Mouse (Mus musculus): Measurements from ENCODE around the gene Acbd3. TPM values are rescaled to one million over a fixed set of nuclear protein-coding genes. Genes with fewer than 3 reads are reported as not detected.

The Acbd3 gene
- total RNA-seq, 2 experiments from 2014 or later: 9.6 to 16.4 TPM

- ATAC-seq (replicated peaks; ENCODE audit: low FRiP score, poor library complexity, severe bottlenecking): no peak
Measured at GRCm38 (mm10) chr1:180757252-180757955, 31.6 kb downstream of the Acbd3 start.

DNA sequence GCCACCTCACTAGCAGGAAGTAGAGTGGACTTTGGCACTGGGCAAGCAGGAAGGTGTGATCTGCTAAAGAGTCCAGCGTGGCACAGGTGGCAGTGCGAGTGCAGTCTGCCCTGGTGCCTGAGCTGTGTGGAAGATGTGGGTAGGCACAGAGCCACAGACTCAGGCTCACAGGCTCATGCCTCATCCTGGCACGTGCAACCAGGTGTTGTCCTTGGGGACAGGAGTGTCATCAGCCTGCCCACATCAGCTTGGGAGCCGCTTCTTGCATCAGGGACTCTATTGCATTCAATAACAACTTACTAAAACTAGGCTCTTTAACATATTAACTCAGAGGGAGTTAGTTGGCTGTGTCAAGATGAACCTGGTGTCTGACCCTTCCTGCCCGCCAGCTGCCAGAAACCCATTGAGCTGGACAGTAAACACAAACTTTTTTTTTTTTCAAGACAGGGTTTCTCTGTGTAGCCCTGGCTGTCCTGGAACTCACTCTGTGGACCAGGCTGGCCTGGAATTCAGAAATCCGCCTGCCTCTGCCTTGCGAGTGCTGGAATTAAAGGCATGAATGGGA is 32.2 kb downstream of the Acbd3 start:
- no peak; the same call in 1 of the 2 replicates for ATAC-seq (replicated peaks; ENCODE audit: low FRiP score, poor library complexity, severe bottlenecking)

GRCm38 (mm10) chr1:180762180-180762579 is 36.3 kb downstream of the Acbd3 start:
- no peak for ATAC-seq (replicated peaks; ENCODE audit: low FRiP score, poor library complexity, severe bottlenecking)

GRCm38 (mm10) chr1:180762679-180763078 is 36.8 kb downstream of the Acbd3 start:
- ATAC-seq (replicated peaks; ENCODE audit: low FRiP score, poor library complexity, severe bottlenecking): no peak

- 0 out of 2 replicates have a peak, but pooled peaks have one; percentile 28 for ATAC-seq (replicated peaks; ENCODE audit: low FRiP score, poor library complexity, severe bottlenecking)
Measured at GRCm38 (mm10) chr1:180763307-180763706, 37.5 kb downstream of the Acbd3 start.

DNA sequence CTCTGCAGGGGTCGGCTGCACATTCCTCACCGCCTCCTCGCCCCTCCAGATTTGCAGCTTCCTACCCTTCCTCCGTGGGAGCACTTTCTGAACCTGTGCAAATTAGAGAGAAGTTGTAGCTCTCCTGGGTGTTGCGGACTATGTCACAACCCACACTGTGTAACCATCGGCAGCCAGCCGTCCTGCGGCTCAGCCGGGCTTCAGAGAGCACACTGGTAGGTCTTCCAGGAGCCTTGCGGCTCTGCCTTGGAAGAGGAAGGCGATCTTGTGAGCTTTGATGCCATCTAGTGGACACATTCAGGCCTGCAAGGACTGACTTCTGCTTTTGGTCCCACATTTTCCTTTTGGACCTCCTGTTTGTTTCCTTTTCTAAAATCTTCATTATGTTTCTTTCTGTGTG is 38.0 kb downstream of the Acbd3 start:
- peak; percentile 85 for ATAC-seq (replicated peaks; ENCODE audit: low FRiP score, poor library complexity, severe bottlenecking)

GRCm38 (mm10) chr1:180765393-180765792 is 39.5 kb downstream of the Acbd3 start:
- no peak for ATAC-seq (replicated peaks; ENCODE audit: low FRiP score, poor library complexity, severe bottlenecking)

- ATAC-seq (replicated peaks; ENCODE audit: low FRiP score, poor library complexity, severe bottlenecking): no peak
Measured at GRCm38 (mm10) chr1:180766557-180766956, 40.7 kb downstream of the Acbd3 start.

- ATAC-seq (replicated peaks; ENCODE audit: low FRiP score, poor library complexity, severe bottlenecking): no peak
Measured at GRCm38 (mm10) chr1:180767541-180768333, 41.9 kb downstream of the Acbd3 start.

DNA sequence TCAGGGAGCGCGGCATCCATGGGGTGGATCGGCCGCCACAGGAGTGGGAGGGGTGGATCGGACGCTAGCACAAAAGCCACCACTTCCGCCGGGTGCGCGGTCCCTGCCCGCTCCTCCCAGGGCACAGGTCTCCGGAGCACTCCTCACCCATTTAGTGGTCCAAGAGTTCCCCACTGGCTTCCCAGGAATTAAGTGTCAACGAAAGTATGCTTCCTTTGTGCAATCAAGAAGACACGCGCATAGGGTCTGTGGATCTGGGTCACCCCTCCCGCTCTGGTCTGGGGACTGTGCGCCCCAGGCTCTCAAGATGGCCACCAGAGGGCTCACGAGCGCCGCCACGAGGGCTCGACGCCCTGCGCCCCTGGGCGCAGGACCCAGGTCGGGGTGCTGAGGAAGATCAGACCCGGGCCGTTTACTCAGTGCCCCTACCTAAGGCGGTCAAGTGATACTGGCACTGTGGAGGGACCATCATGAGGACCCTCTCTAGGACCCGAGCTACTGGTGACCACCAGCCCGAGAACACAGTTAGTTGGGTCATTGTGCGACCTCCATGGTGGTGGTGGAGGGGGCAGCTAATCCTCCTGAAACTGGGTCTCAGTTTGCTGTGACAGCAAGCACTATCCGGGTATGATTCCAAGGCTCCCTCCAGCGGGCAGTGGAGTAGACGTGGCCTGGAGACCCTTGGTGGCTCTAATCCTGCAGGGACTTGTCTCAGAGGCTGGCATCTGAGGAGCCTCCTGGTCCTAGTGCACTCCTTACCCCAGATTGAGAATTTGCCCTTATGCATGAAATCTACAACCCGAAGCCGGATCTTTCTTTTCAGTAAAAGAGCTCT is 42.7 kb downstream of the Acbd3 start:
- peak; percentile 56; the same call in 1 of the 2 replicates for ATAC-seq (replicated peaks; ENCODE audit: low FRiP score, poor library complexity, severe bottlenecking)

DNA sequence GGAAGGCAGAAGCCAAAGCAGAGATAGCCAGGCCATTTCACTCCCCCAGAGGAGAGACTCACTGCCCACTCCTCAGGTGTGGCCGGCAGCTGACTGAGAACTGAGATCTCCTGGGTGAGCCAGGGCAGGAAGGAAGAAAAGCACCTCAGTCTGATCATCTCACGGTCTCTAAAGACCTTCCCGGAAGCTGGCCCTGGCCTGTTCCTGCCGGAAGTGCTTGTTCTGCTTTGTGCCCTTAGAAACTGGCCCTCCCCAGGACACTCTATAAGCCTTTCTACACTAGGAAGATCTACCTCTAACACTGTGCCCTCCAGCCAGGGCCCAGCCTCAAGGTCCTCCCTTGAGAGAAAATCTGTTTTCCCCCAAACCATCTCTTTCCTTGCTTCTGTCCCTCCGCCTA is 45.5 kb downstream of the Acbd3 start:
- no peak for ATAC-seq (replicated peaks; ENCODE audit: low FRiP score, poor library complexity, severe bottlenecking)

GRCm38 (mm10) chr1:180771722-180772121 is 45.9 kb downstream of the Acbd3 start:
- ATAC-seq (replicated peaks; ENCODE audit: low FRiP score, poor library complexity, severe bottlenecking): no peak

GRCm38 (mm10) chr1:180772291-180772690 is 46.4 kb downstream of the Acbd3 start:
- no peak for ATAC-seq (replicated peaks; ENCODE audit: low FRiP score, poor library complexity, severe bottlenecking)

GRCm38 (mm10) chr1:180774664-180775063 is 48.8 kb downstream of the Acbd3 start:
- ATAC-seq (replicated peaks; ENCODE audit: low FRiP score, poor library complexity, severe bottlenecking): no peak

DNA sequence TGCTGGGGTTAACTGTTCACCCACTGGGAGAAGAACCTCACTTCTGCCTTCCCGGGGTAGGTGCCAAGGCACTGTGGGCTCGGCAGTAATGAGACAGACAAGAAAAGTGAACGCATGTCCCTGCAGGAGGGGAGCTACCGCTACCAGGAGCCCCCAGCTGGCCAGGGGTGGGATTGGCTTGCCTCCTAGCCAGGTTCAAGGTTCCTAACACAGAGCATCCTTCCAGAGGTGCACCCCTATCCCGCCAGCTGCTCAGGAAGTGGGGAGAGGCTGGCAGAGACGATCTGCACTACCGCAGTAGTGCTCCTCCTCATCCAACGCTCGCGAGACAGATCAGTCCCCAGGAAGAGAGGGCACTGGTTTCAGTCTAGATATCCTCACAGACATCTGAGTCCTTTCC is 49.5 kb downstream of the Acbd3 start:
- ATAC-seq (replicated peaks; ENCODE audit: low FRiP score, poor library complexity, severe bottlenecking): no peak

GRCm38 (mm10) chr1:180775849-180776493 is 50.1 kb downstream of the Acbd3 start:
- no peak for ATAC-seq (replicated peaks; ENCODE audit: low FRiP score, poor library complexity, severe bottlenecking)

DNA sequence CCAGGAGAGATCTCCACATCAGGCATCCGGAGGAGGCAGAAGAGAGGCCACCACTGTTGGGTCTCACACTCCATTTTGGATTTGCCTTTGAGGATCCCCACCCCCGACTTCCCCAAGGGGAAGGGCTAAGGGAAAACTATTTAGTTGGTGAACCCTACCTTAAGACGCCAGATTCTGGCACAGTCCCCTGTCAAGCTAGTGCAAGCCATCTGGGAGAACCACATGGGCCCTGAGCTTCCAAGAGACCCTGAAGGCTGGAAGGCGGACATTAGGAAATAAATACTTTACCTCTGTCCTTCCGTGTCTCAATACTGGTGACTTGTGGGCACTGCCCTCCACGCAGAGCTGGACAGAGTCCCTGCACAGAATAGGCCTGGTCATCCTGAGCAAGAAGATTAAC is 50.7 kb downstream of the Acbd3 start:
- no peak for ATAC-seq (replicated peaks; ENCODE audit: low FRiP score, poor library complexity, severe bottlenecking)

DNA sequence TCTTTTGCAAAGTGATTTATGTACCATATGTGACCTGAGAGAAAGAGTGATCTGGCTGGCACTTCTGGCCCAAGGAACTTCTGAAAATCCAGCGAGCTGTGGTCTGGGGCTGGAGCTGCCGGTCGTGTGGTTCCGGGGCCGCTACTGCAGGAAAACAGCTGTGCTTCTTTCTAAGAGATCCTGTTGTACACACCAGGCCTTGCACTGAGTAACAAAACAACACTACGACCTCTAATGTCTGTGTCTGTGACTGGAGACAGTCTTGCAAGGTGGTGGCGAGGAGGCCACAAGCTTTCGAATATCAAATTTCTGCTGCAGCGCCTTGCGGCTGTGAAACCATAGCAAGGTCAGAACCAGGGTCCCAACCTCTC is 51.4 kb downstream of the Acbd3 start:
- no peak; the same call in 1 of the 2 replicates for ATAC-seq (replicated peaks; ENCODE audit: low FRiP score, poor library complexity, severe bottlenecking)

DNA sequence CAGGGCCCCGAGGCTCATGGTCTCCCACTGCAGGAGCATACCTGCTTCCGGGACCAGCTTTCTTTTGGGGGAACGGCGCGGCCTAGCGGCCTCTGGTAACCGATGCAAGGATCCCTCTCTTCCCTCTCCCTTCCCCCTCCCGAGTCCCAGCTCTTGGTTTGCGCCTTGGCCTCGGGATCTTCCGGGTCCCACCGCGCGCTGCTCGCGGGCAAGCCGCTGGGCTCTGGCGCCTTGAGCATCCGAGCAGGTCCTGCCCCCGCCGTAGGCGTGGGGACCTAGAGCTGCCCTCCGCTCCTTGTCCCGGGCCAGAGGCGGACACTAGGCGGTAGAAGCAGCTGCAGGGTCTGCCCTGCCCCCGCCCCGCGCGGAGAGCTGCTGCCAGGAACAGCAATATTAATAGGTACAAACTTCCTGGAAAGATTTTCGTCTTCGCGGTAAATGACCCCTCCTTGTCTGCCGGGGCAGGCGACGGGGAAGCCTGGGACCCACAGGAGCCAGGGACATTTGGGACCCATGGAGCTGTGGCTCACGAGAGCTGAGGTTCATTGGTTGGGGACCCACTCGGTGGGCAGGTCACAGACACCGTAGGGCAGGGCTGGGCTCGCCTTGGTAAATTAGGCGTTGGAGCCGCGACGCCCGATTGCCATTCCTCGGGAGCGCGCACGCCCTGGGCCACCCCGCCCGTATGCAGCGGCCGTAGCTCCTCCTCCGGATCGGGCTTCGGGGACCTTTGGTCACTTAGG is 52.0 kb downstream of the Acbd3 start:
- peak; percentile 93 for ATAC-seq (replicated peaks; ENCODE audit: low FRiP score, poor library complexity, severe bottlenecking)
